Mouse (Mus musculus): ENCODE results near the gene Cpa1. TPM values are rescaled to one million over a fixed set of nuclear protein-coding genes. Genes with fewer than 3 reads are reported as not detected.

The Cpa1 gene
- polyA plus RNA-seq, 1 experiment from 2014 or later, result 0.96 TPM

GRCm38 (mm10) chr6:30674714-30675280 is 35.8 kb downstream of the Cpa1 start:
- H3K27ac ChIP-seq, result peak overlapping the region; percentile 96
- ATAC-seq (ENCODE audit: low FRiP score) (peak; percentile 44; the same call in 1 of the 2 replicates), DNase-seq (ENCODE audit: low spot score) (peak; percentile 71)
- H3K36me3 ChIP-seq (replicated peaks; ENCODE audit: control insufficient read depth, insufficient read depth), result no peaks in the 10 kb centered on the region
- H3K9me3 ChIP-seq (ENCODE audit: control insufficient read depth, low read length), result no peaks in the 10 kb centered on the region
- H3K4me3 ChIP-seq (replicated peaks; ENCODE audit: low read length), result no peak overlapping the region
- H3K9ac ChIP-seq, result peak overlapping the region; percentile 60
- WGBS, result 29% methylated on average over 9 of the region's 9 CpGs
- peak overlapping the region; percentile 40 for H3K4me2 ChIP-seq (replicated peaks)
- no peaks in the 10 kb centered on the region for H3K27me3 ChIP-seq (ENCODE audit: control insufficient read depth, insufficient read depth, low read length)
- H3K4me1 ChIP-seq (replicated peaks; ENCODE audit: control insufficient read depth, insufficient read depth, low read length), result peaks cover 57% of the 10 kb centered on the region

- 9% methylated on average over 11 of the region's 11 CpGs for WGBS
- Histone ChIP-seq H3K36me3 (replicated peaks; ENCODE audit: control insufficient read depth, insufficient read depth) (no peaks in the 10 kb centered on the region), H3K27me3 (ENCODE audit: control insufficient read depth, insufficient read depth, low read length) (no peaks in the 10 kb centered on the region), H3K4me2 (replicated peaks) (peak overlapping the region; percentile 40), H3K9me3 (ENCODE audit: control insufficient read depth, low read length) (no peaks in the 10 kb centered on the region), H3K27ac (peak overlapping the region; percentile 96), H3K9ac (peak overlapping the region; percentile 60), H3K4me1 (replicated peaks; ENCODE audit: control insufficient read depth, insufficient read depth, low read length) (peaks cover 57% of the 10 kb centered on the region), H3K4me3 (replicated peaks; ENCODE audit: low read length) (no peak overlapping the region)
- peak; percentile 55 for ATAC-seq (ENCODE audit: low FRiP score)
- DNase-seq (ENCODE audit: low spot score), result no peak
Observed at GRCm38 (mm10) chr6:30675281-30675771, 36.3 kb downstream of the Cpa1 start.

GRCm38 (mm10) chr6:30676506-30676905 is 37.5 kb downstream of the Cpa1 start:
- Histone ChIP-seq H3K4me2 (replicated peaks) (no peak overlapping the region), H3K9ac (no peak overlapping the region), H3K36me3 (replicated peaks; ENCODE audit: control insufficient read depth, insufficient read depth) (no peaks in the 10 kb centered on the region), H3K4me1 (replicated peaks; ENCODE audit: control insufficient read depth, insufficient read depth, low read length) (peaks cover 57% of the 10 kb centered on the region), H3K4me3 (replicated peaks; ENCODE audit: low read length) (no peak overlapping the region), H3K27me3 (ENCODE audit: control insufficient read depth, insufficient read depth, low read length) (no peaks in the 10 kb centered on the region), H3K9me3 (ENCODE audit: control insufficient read depth, low read length) (no peaks in the 10 kb centered on the region), H3K27ac (no peak overlapping the region)
- ATAC-seq (ENCODE audit: low FRiP score), result no peak
- DNase-seq (ENCODE audit: low spot score), result no peak
- WGBS, result 83% methylated on average over 6 of the region's 6 CpGs

- Histone ChIP-seq H3K27ac (0 out of 2 replicates have a peak overlapping the region, but pooled peaks have one; percentile 35), H3K4me1 (replicated peaks; ENCODE audit: control insufficient read depth, insufficient read depth, low read length) (peaks cover 61% of the 10 kb centered on the region), H3K27me3 (ENCODE audit: control insufficient read depth, insufficient read depth, low read length) (no peaks in the 10 kb centered on the region), H3K36me3 (replicated peaks; ENCODE audit: control insufficient read depth, insufficient read depth) (no peaks in the 10 kb centered on the region), H3K4me2 (replicated peaks) (no peak overlapping the region), H3K9me3 (ENCODE audit: control insufficient read depth, low read length) (no peaks in the 10 kb centered on the region), H3K4me3 (replicated peaks; ENCODE audit: low read length) (no peak overlapping the region), H3K9ac (no peak overlapping the region)
- DNase-seq (ENCODE audit: low spot score) (no peak), ATAC-seq (ENCODE audit: low FRiP score) (no peak)
- 79% methylated on average over 9 of the region's 9 CpGs for WGBS
Observed at GRCm38 (mm10) chr6:30677591-30677990, 38.6 kb downstream of the Cpa1 start.

- ATAC-seq (ENCODE audit: low FRiP score), result peak; percentile 59; the same call in 1 of the 2 replicates
- no peak overlapping the region for H3K9ac ChIP-seq
Observed at GRCm38 (mm10) chr6:30678482-30678881, 39.5 kb downstream of the Cpa1 start.

GRCm38 (mm10) chr6:30679567-30679966 is 40.5 kb downstream of the Cpa1 start:
- H3K27ac ChIP-seq, result no peak overlapping the region
- H3K27me3 ChIP-seq (ENCODE audit: control insufficient read depth, insufficient read depth, low read length), result no peaks in the 10 kb centered on the region
- ATAC-seq (ENCODE audit: low FRiP score), result no peak
- H3K36me3 ChIP-seq (replicated peaks; ENCODE audit: control insufficient read depth, insufficient read depth), result no peaks in the 10 kb centered on the region
- 0 out of 2 replicates have a peak overlapping the region, but pooled peaks have one; percentile 5 for H3K9ac ChIP-seq
- 68% methylated on average over 5 of the region's 5 CpGs for WGBS
- DNase-seq (ENCODE audit: low spot score), result no peak
- H3K4me3 ChIP-seq (replicated peaks; ENCODE audit: low read length), result no peak overlapping the region
- no peaks in the 10 kb centered on the region for H3K9me3 ChIP-seq (ENCODE audit: control insufficient read depth, low read length)
- peaks cover 46% of the 10 kb centered on the region for H3K4me1 ChIP-seq (replicated peaks; ENCODE audit: control insufficient read depth, insufficient read depth, low read length)
- H3K4me2 ChIP-seq (replicated peaks), result no peak overlapping the region

More at GRCm38 (mm10) chr6:30678482-30678881, 39.5 kb downstream of the Cpa1 start:
- WGBS, result 23% methylated on average over 6 of the region's 6 CpGs
- Histone ChIP-seq H3K4me2 (replicated peaks) (no peak overlapping the region), H3K9me3 (ENCODE audit: control insufficient read depth, low read length) (no peaks in the 10 kb centered on the region), H3K4me3 (replicated peaks; ENCODE audit: low read length) (no peak overlapping the region), H3K27ac (peak overlapping the region; percentile 52; the same call in 1 of the 2 replicates), H3K27me3 (ENCODE audit: control insufficient read depth, insufficient read depth, low read length) (no peaks in the 10 kb centered on the region), H3K4me1 (replicated peaks; ENCODE audit: control insufficient read depth, insufficient read depth, low read length) (peaks cover 56% of the 10 kb centered on the region), H3K36me3 (replicated peaks; ENCODE audit: control insufficient read depth, insufficient read depth) (no peaks in the 10 kb centered on the region)
- peak; percentile 56 for DNase-seq (ENCODE audit: low spot score)

- ATAC-seq (ENCODE audit: low FRiP score), result no peak
- H3K27ac ChIP-seq, result no peak overlapping the region
- H3K36me3 ChIP-seq (replicated peaks; ENCODE audit: control insufficient read depth, insufficient read depth), result no peaks in the 10 kb centered on the region
- peaks cover 37% of the 10 kb centered on the region for H3K4me1 ChIP-seq (replicated peaks; ENCODE audit: control insufficient read depth, insufficient read depth, low read length)
- H3K9ac ChIP-seq, result no peak overlapping the region
- H3K27me3 ChIP-seq (ENCODE audit: control insufficient read depth, insufficient read depth, low read length), result no peaks in the 10 kb centered on the region
- no peak overlapping the region for H3K4me2 ChIP-seq (replicated peaks)
- H3K4me3 ChIP-seq (replicated peaks; ENCODE audit: low read length), result no peak overlapping the region
- 80% methylated on average over 7 of the region's 7 CpGs for WGBS
- H3K9me3 ChIP-seq (ENCODE audit: control insufficient read depth, low read length), result no peaks in the 10 kb centered on the region
- no peak for DNase-seq (ENCODE audit: low spot score)
Observed at GRCm38 (mm10) chr6:30680442-30680841, 41.4 kb downstream of the Cpa1 start.

GRCm38 (mm10) chr6:30681935-30682900 is 43.2 kb downstream of the Cpa1 start:
- peak overlapping the region; percentile 2; the same call in 1 of the 2 replicates for H3K27ac ChIP-seq
- no peak overlapping the region for H3K9ac ChIP-seq
- WGBS, result 53% methylated on average over 13 of the region's 13 CpGs

GRCm38 (mm10) chr6:30684570-30684969 is 45.6 kb downstream of the Cpa1 start:
- Histone ChIP-seq H3K4me1 (replicated peaks; ENCODE audit: control insufficient read depth, insufficient read depth, low read length) (peaks cover 10% of the 10 kb centered on the region), H3K27ac (no peak overlapping the region), H3K9me3 (ENCODE audit: control insufficient read depth, low read length) (no peaks in the 10 kb centered on the region), H3K4me3 (replicated peaks; ENCODE audit: low read length) (no peak overlapping the region), H3K4me2 (replicated peaks) (no peak overlapping the region), H3K36me3 (replicated peaks; ENCODE audit: control insufficient read depth, insufficient read depth) (no peaks in the 10 kb centered on the region), H3K27me3 (ENCODE audit: control insufficient read depth, insufficient read depth, low read length) (no peaks in the 10 kb centered on the region), H3K9ac (no peak overlapping the region)
- 79% methylated on average over 1 of the region's 1 CpGs for WGBS
- DNase-seq (ENCODE audit: low spot score) (no peak), ATAC-seq (ENCODE audit: low FRiP score) (no peak)

More at GRCm38 (mm10) chr6:30681935-30682900, 43.2 kb downstream of the Cpa1 start:
- no peak for ATAC-seq (ENCODE audit: low FRiP score)
- H3K36me3 ChIP-seq (replicated peaks; ENCODE audit: control insufficient read depth, insufficient read depth), result no peaks in the 10 kb centered on the region
- H3K4me1 ChIP-seq (replicated peaks; ENCODE audit: control insufficient read depth, insufficient read depth, low read length), result peaks cover 28% of the 10 kb centered on the region
- no peaks in the 10 kb centered on the region for H3K9me3 ChIP-seq (ENCODE audit: control insufficient read depth, low read length)
- H3K4me2 ChIP-seq (replicated peaks), result no peak overlapping the region
- no peak overlapping the region for H3K4me3 ChIP-seq (replicated peaks; ENCODE audit: low read length)
- H3K27me3 ChIP-seq (ENCODE audit: control insufficient read depth, insufficient read depth, low read length), result no peaks in the 10 kb centered on the region
- DNase-seq (ENCODE audit: low spot score), result no peak
